ENCODE assay signal across 8 mouse cellular contexts in genomic region chr1:168213595-168213994, GRCm38 (mm10).
DNase-seq lines count a peak whose midpoint lies in the region; ATAC-seq and TF ChIP-seq lines count a peak whose summit lies in the region.
"Had no signal": no experiment of that assay in that cellular context is flagged by ENCODE, and none has a peak within 500 bp of the region (broad histone marks: within the 10 kb centered on the region; RNA-seq: fewer than 3 reads in every experiment).

No protein-coding gene starts in this region.

- H3K27me3 ChIP-seq in lung, embryonic 14.5 days (ENCODE audit: insufficient read depth, low read length), result no peaks in the 10 kb centered on the region
- H3K27me3 ChIP-seq in embryonic facial prominence, embryonic 13.5 days, result no peaks in the 10 kb centered on the region
- H3K27me3 ChIP-seq in hindbrain, embryonic 10.5 days (ENCODE audit: insufficient read depth, poor library complexity, severe bottlenecking), result no peaks in the 10 kb centered on the region
- H3K27me3 ChIP-seq in neural tube, embryonic 14.5 days (ENCODE audit: control insufficient read depth, insufficient read depth, low read length), result no peaks in the 10 kb centered on the region
- H3K27me3 ChIP-seq in heart, embryonic 11.5 days (ENCODE audit: control insufficient read depth, insufficient read depth, low read length), result no peaks in the 10 kb centered on the region

- TF ChIP-seq CTCF in lung, embryonic 14.5 days (IDR thresholded peaks at IDR 0.05; ENCODE audit: low read depth), result no peak

- 37% methylated on average over 3 of the region's 3 CpGs for WGBS in lung, embryonic 14.5 days
- 15% methylated on average over 3 of the region's 3 CpGs for WGBS in embryonic facial prominence, embryonic 13.5 days
- 21% methylated on average over 3 of the region's 3 CpGs for WGBS in hindbrain, embryonic 10.5 days
- WGBS in neural tube, embryonic 14.5 days, result 21% methylated on average over 3 of the region's 3 CpGs
- WGBS in heart, embryonic 11.5 days (ENCODE audit: insufficient replicate concordance), result 19% methylated on average over 3 of the region's 3 CpGs

- no peak overlapping the region for H3K27ac ChIP-seq in lung, embryonic 14.5 days (ENCODE audit: low read depth)
- H3K27ac ChIP-seq in embryonic facial prominence, embryonic 13.5 days, result peak overlapping the region; percentile 2; the same call in 1 of the 2 replicates
- H3K27ac ChIP-seq in hindbrain, embryonic 10.5 days, result peak overlapping the region; percentile 62; the same call in 1 of the 2 replicates
- 0 out of 2 replicates have a peak overlapping the region, but pooled peaks have one; percentile 30 for H3K27ac ChIP-seq in neural tube, embryonic 14.5 days (ENCODE audit: low read depth, low read length)
- no peak overlapping the region for H3K27ac ChIP-seq in heart, embryonic 11.5 days (ENCODE audit: low read depth, low read length)

- peaks cover 12% of the 10 kb centered on the region for H3K36me3 ChIP-seq in lung, embryonic 14.5 days (ENCODE audit: insufficient read depth)
- peaks cover 11% of the 10 kb centered on the region for H3K36me3 ChIP-seq in embryonic facial prominence, embryonic 13.5 days
- H3K36me3 ChIP-seq in hindbrain, embryonic 10.5 days, result peaks cover 14% of the 10 kb centered on the region
- peaks cover 9% of the 10 kb centered on the region; the same call in 1 of the 2 replicates for H3K36me3 ChIP-seq in neural tube, embryonic 14.5 days (ENCODE audit: control insufficient read depth, insufficient read depth, low read length)
- H3K36me3 ChIP-seq in heart, embryonic 11.5 days (ENCODE audit: control insufficient read depth, insufficient read depth, low read length), result peaks cover 9% of the 10 kb centered on the region

- no peak for DNase-seq in lung, embryonic 14.5 days
- no peak for DNase-seq in lung, postnatal 14 days
- DNase-seq in hindbrain, embryonic 10.5 days (ENCODE audit: low spot score), result no peak
- no peak for DNase-seq in cerebellum, adult 11 months

- peaks cover 21% of the 10 kb centered on the region for H3K4me1 ChIP-seq in lung, embryonic 14.5 days (ENCODE audit: insufficient read depth)
- H3K4me1 ChIP-seq in embryonic facial prominence, embryonic 13.5 days, result peaks cover 52% of the 10 kb centered on the region
- peaks cover 35% of the 10 kb centered on the region for H3K4me1 ChIP-seq in hindbrain, embryonic 10.5 days (replicated peaks)
- peaks cover 27% of the 10 kb centered on the region for H3K4me1 ChIP-seq in neural tube, embryonic 14.5 days (ENCODE audit: control insufficient read depth, insufficient read depth, low read length)
- H3K4me1 ChIP-seq in heart, embryonic 11.5 days (ENCODE audit: control insufficient read depth, insufficient read depth, low read length), result peaks cover 30% of the 10 kb centered on the region

- H3K4me2 ChIP-seq in lung, embryonic 14.5 days, result no peak overlapping the region
- H3K4me2 ChIP-seq in embryonic facial prominence, embryonic 13.5 days, result no peak overlapping the region
- H3K4me2 ChIP-seq in neural tube, embryonic 14.5 days (ENCODE audit: low read depth, low read length), result no peak overlapping the region; the same call in 1 of the 2 replicates
- no peak overlapping the region for H3K4me2 ChIP-seq in heart, embryonic 11.5 days
- H3K4me2 ChIP-seq: liver, embryonic 11.5 days had no signal

- peak; percentile 32; the same call in 1 of the 2 replicates for ATAC-seq in lung, embryonic 14.5 days (ENCODE audit: insufficient read depth)
- ATAC-seq in embryonic facial prominence, embryonic 13.5 days (ENCODE audit: insufficient number of reproducible peaks, insufficient read depth, low FRiP score, low TSS enrichment, low read depth), result no peak
- peak; percentile 15 for ATAC-seq in neural tube, embryonic 14.5 days (ENCODE audit: low read depth)
- no peak for ATAC-seq in heart, embryonic 11.5 days (replicated peaks; ENCODE audit: insufficient number of reproducible peaks, low FRiP score, low TSS enrichment)

- H3K4me3 ChIP-seq in lung, embryonic 14.5 days (ENCODE audit: low read depth, low read length), result no peak overlapping the region
- no peak overlapping the region for H3K4me3 ChIP-seq in embryonic facial prominence, embryonic 13.5 days
- H3K4me3 ChIP-seq in hindbrain, embryonic 10.5 days, result no peak overlapping the region
- no peak overlapping the region for H3K4me3 ChIP-seq in neural tube, embryonic 14.5 days (ENCODE audit: low read depth, low read length)
- no peak overlapping the region for H3K4me3 ChIP-seq in heart, embryonic 11.5 days (ENCODE audit: low read depth, low read length)

- H3K9ac ChIP-seq in lung, embryonic 14.5 days, result peak overlapping the region; percentile 3; the same call in 1 of the 2 replicates
- H3K9ac ChIP-seq in embryonic facial prominence, embryonic 13.5 days, result no peak overlapping the region
- no peak overlapping the region for H3K9ac ChIP-seq in neural tube, embryonic 14.5 days (replicated peaks; ENCODE audit: low read depth, low read length)
- no peak overlapping the region for H3K9ac ChIP-seq in heart, embryonic 11.5 days (ENCODE audit: low read depth, low read length)

- no peaks in the 10 kb centered on the region for H3K9me3 ChIP-seq in lung, embryonic 14.5 days (ENCODE audit: low read depth, low read length)
- no peaks in the 10 kb centered on the region for H3K9me3 ChIP-seq in embryonic facial prominence, embryonic 13.5 days
- H3K9me3 ChIP-seq in hindbrain, embryonic 10.5 days, result no peaks in the 10 kb centered on the region
- H3K9me3 ChIP-seq in neural tube, embryonic 14.5 days (ENCODE audit: control insufficient read depth, low read length), result no peaks in the 10 kb centered on the region
- H3K9me3 ChIP-seq in heart, embryonic 11.5 days (replicated peaks; ENCODE audit: control insufficient read depth, low read length), result no peaks in the 10 kb centered on the region

Comparison
In these comparisons a context has a peak if more than half of its experiments do, and no peak if none do; other contexts are left out.
1. ATAC-seq: peak in lung, embryonic 14.5 days (single experiment) and neural tube, embryonic 14.5 days (single experiment); none in embryonic facial prominence, embryonic 13.5 days (single experiment) and heart, embryonic 11.5 days (single experiment).
2. H3K27ac ChIP-seq: peak in embryonic facial prominence, embryonic 13.5 days (single experiment), hindbrain, embryonic 10.5 days (single experiment) and neural tube, embryonic 14.5 days (single experiment); none in lung, embryonic 14.5 days (single experiment) and heart, embryonic 11.5 days (single experiment).